Mouse (Mus musculus) myocyte (in vitro differentiated cells): ENCODE data around the gene Abcg4. TPM values are rescaled to one million over a fixed set of nuclear protein-coding genes. Genes with fewer than 3 reads are reported as not detected.

Experiments
- H3K27me3 ChIP-seq: one replicate; pipeline ENCODE4 v1.6.1; 2011; ENCODE audit not compliant: control insufficient read depth, insufficient read depth, insufficient read length
- H3K36me3 ChIP-seq: one replicate; pipeline ENCODE4 v1.6.1; 2011; ENCODE audit not compliant: control insufficient read depth, insufficient read depth
- H3K4me2 ChIP-seq: one replicate; pipeline ENCODE4 v1.6.1; 2011; ENCODE audit warnings: low read depth, control low read depth
- H3K4me3 ChIP-seq: one replicate; pipeline ENCODE4 v1.5.1; 2011; ENCODE audit warnings: mild to moderate bottlenecking, control low read depth, moderate library complexity
- H3K79me2 ChIP-seq: one replicate; pipeline ENCODE4 v1.6.1; 2011; ENCODE audit not compliant: control insufficient read depth, insufficient read depth
- H3ac ChIP-seq: one replicate; pipeline ENCODE4 v1.6.1; 2011; ENCODE audit not compliant: control insufficient read depth, insufficient read length
- CEBPB ChIP-seq: IDR thresholded peaks from 2 replicates; pipeline ENCODE4 v1.6.1; 2011; ENCODE audit warnings: mild to moderate bottlenecking, moderate library complexity; ENCODE audit not compliant: poor library complexity, insufficient read depth, severe bottlenecking
- E2F4 ChIP-seq: IDR thresholded peaks from one replicate; pipeline ENCODE4 v1.6.1; 2011; ENCODE audit warnings: mild to moderate bottlenecking, control low read depth, moderate library complexity; ENCODE audit not compliant: insufficient read depth
- MAX ChIP-seq: IDR thresholded peaks from one replicate; pipeline ENCODE4 v1.6.1; 2011; ENCODE audit warnings: low read depth, mild to moderate bottlenecking, control low read depth
- MYOD1 ChIP-seq, 3 experiments: IDR thresholded peaks; one replicate each; pipeline ENCODE4 v1.6.1; 2011; ENCODE audit warnings: control low read depth in 2 of 3, low read depth in 2 of 3, mild to moderate bottlenecking in 2 of 3, moderate library complexity in 1 of 3; ENCODE audit not compliant: insufficient read length in 2 of 3, control insufficient read depth in 1 of 3
- MYOG ChIP-seq, 3 experiments: IDR thresholded peaks; one replicate each; pipeline ENCODE4 v1.6.1; 2011; ENCODE audit warnings: control low read depth in 2 of 3, low read depth in 2 of 3, mild to moderate bottlenecking in 2 of 3; ENCODE audit not compliant: insufficient read length in 2 of 3, control insufficient read depth in 1 of 3, insufficient read depth in 1 of 3
- POLR2A ChIP-seq: IDR thresholded peaks from one replicate; pipeline ENCODE4 v1.6.1; 2011; ENCODE audit warnings: low read depth, mild to moderate bottlenecking, control low read depth, moderate library complexity; ENCODE audit not compliant: insufficient read length
- POLR2AphosphoS2 ChIP-seq: IDR thresholded peaks from one replicate; pipeline ENCODE4 v1.6.1; 2011; ENCODE audit warnings: low read depth, control low read depth; ENCODE audit not compliant: insufficient read length
- REST ChIP-seq: IDR thresholded peaks from one replicate; pipeline ENCODE4 v1.6.1; 2011; ENCODE audit warnings: mild to moderate bottlenecking, control low read depth, moderate library complexity; ENCODE audit not compliant: insufficient read depth, insufficient read length
- SRF ChIP-seq: IDR thresholded peaks from one replicate; pipeline ENCODE4 v1.6.1; 2011; ENCODE audit warnings: low read depth; ENCODE audit not compliant: control insufficient read depth, insufficient read length
- TCF12 ChIP-seq: IDR thresholded peaks from one replicate; pipeline ENCODE4 v1.6.1; 2011; ENCODE audit warnings: mild to moderate bottlenecking, control low read depth; ENCODE audit not compliant: poor library complexity, insufficient read depth, severe bottlenecking
- TCF3 ChIP-seq: IDR thresholded peaks from one replicate; pipeline ENCODE4 v1.6.1; 2011; ENCODE audit warnings: low read depth, control low read depth; ENCODE audit not compliant: insufficient read length
- USF1 ChIP-seq: IDR thresholded peaks from one replicate; pipeline ENCODE4 v1.6.1; 2011; ENCODE audit warnings: low read depth, mild to moderate bottlenecking, control low read depth, moderate library complexity
- polyA plus RNA-seq: library from polyadenylated mRNA; unstranded; fragments of >200 nt; fragmentation: generic; extraction: Trizol; gene quantifications from one replicate; pipeline ENCODE4 v1.2.1, GENCODE M21; 2012; ENCODE audit warnings: missing spikeins

Gene Abcg4
- polyA plus RNA-seq, 1 experiment, result 0.10 TPM

GRCm38 (mm10) chr9:44313476-44314256 is 25.3 kb upstream of the Abcg4 start:
- H3ac ChIP-seq, result no peak overlapping the region
- H3K4me2 ChIP-seq, result no peak overlapping the region
- H3K27me3 ChIP-seq, result no peaks in the 10 kb centered on the region
- no peaks in the 10 kb centered on the region for H3K79me2 ChIP-seq
- no peak overlapping the region for H3K4me3 ChIP-seq
- H3K36me3 ChIP-seq, result peaks cover 3% of the 10 kb centered on the region
- TF ChIP-seq POLR2AphosphoS2 (no peak), E2F4 (no peak), MYOG (IDR thresholded peaks at IDR 0.05; ENCODE audit: control insufficient read depth in 1 of 3, insufficient read depth in 1 of 3, insufficient read length in 2 of 3, low read depth in 2 of 3) (no peak), SRF (no peak), CEBPB (no peak), TCF12 (no peak), MYOD1 (IDR thresholded peaks at IDR 0.05; ENCODE audit: control insufficient read depth in 1 of 3, insufficient read length in 2 of 3, low read depth in 2 of 3) (no peak), MAX (no peak), REST (no peak), USF1 (no peak), TCF3 (no peak), POLR2A (no peak)

GRCm38 (mm10) chr9:44311136-44312134 is 23.0 kb upstream of the Abcg4 start:
- H3K36me3 ChIP-seq, result peaks cover 3% of the 10 kb centered on the region
- no peak overlapping the region for H3ac ChIP-seq
- no peak overlapping the region for H3K4me3 ChIP-seq
- H3K27me3 ChIP-seq, result no peaks in the 10 kb centered on the region
- H3K4me2 ChIP-seq, result no peak overlapping the region
- H3K79me2 ChIP-seq, result no peaks in the 10 kb centered on the region
- TF ChIP-seq REST (no peak), MYOD1 (IDR thresholded peaks at IDR 0.05; ENCODE audit: control insufficient read depth in 1 of 3, insufficient read length in 2 of 3, low read depth in 2 of 3) (no peak), CEBPB (no peak), E2F4 (no peak), POLR2A (no peak), SRF (no peak), TCF3 (no peak), TCF12 (no peak)

- peaks cover 3% of the 10 kb centered on the region for H3K36me3 ChIP-seq
- no peak overlapping the region for H3K4me2 ChIP-seq
- H3ac ChIP-seq, result no peak overlapping the region
- TF ChIP-seq USF1 (no peak), SRF (no peak), MYOG (IDR thresholded peaks at IDR 0.05; ENCODE audit: control insufficient read depth in 1 of 3, insufficient read depth in 1 of 3, insufficient read length in 2 of 3, low read depth in 2 of 3) (no peak), POLR2AphosphoS2 (no peak), TCF3 (no peak), E2F4 (no peak), MYOD1 (IDR thresholded peaks at IDR 0.05; ENCODE audit: control insufficient read depth in 1 of 3, insufficient read length in 2 of 3, low read depth in 2 of 3) (no peak), MAX (no peak), TCF12 (no peak), POLR2A (no peak), CEBPB (no peak), REST (no peak)
- no peaks in the 10 kb centered on the region for H3K27me3 ChIP-seq
- no peak overlapping the region for H3K4me3 ChIP-seq
- no peaks in the 10 kb centered on the region for H3K79me2 ChIP-seq
Observed at GRCm38 (mm10) chr9:44310750-44311135, 22.3 kb upstream of the Abcg4 start.

- Histone ChIP-seq H3K36me3 (peaks cover 3% of the 10 kb centered on the region), H3K4me2 (no peak overlapping the region), H3K27me3 (no peaks in the 10 kb centered on the region), H3K4me3 (no peak overlapping the region), H3ac (no peak overlapping the region), H3K79me2 (peaks cover 5% of the 10 kb centered on the region)
- TF ChIP-seq MYOD1 (IDR thresholded peaks at IDR 0.05; ENCODE audit: control insufficient read depth in 1 of 3, insufficient read length in 2 of 3, low read depth in 2 of 3) (no peak), MYOG (IDR thresholded peaks at IDR 0.05; ENCODE audit: control insufficient read depth in 1 of 3, insufficient read depth in 1 of 3, insufficient read length in 2 of 3, low read depth in 2 of 3) (no peak), TCF12 (no peak), POLR2AphosphoS2 (no peak), SRF (no peak), USF1 (no peak), E2F4 (no peak), MAX (no peak), POLR2A (no peak), REST (no peak), TCF3 (no peak), CEBPB (no peak)
Observed at GRCm38 (mm10) chr9:44309756-44310155, 21.3 kb upstream of the Abcg4 start.
